Mouse (Mus musculus) cerebellum, adult 2 months (tissue): ENCODE measurements around the gene Ptges3. TPM values are rescaled to one million over a fixed set of nuclear protein-coding genes. Genes with fewer than 3 reads are reported as not detected.
A peak's percentile ranks its signal among the peaks of the same experiment; 100 is the strongest.

Experiments used
- DNase-seq, 2 experiments: peaks; one replicate each; pipeline ENCODE4 v3.0.0; 2021
- H3K27ac ChIP-seq: fragments of 200-500 bp; 2 replicates; pipeline ENCODE4 v1.5.1; 2012; ENCODE audit warnings: low read length, control low read depth, inconsistent platforms; ENCODE audit not compliant: insufficient read depth
- H3K27me3 ChIP-seq: fragments of 200-500 bp; 2 replicates; pipeline ENCODE4 v1.6.1; 2012; ENCODE audit warnings: inconsistent platforms, mild to moderate bottlenecking, low read length, moderate library complexity; ENCODE audit not compliant: control insufficient read depth, insufficient read depth
- H3K4me1 ChIP-seq: fragments of 200-500 bp; 2 replicates; pipeline ENCODE4 v1.6.1; 2011; ENCODE audit warnings: low read length; ENCODE audit not compliant: control insufficient read depth, insufficient read depth
- H3K4me3 ChIP-seq: fragments of 200-500 bp; replicated peaks from 2 replicates; pipeline ENCODE3; 2011; ENCODE audit warnings: mild to moderate bottlenecking, low read depth, low read length, control low read depth; ENCODE audit not compliant: insufficient read depth
- CTCF ChIP-seq: fragments of 200-500 bp; IDR thresholded peaks from 2 replicates; pipeline ENCODE4 v1.5.1; 2011; ENCODE audit warnings: low read depth, mild to moderate bottlenecking, control low read depth, low read length, moderate library complexity, borderline replicate concordance; ENCODE audit not compliant: insufficient read depth
- POLR2A ChIP-seq: fragments of 200-500 bp; IDR thresholded peaks from 2 replicates; pipeline ENCODE4 v1.6.1; 2011; ENCODE audit warnings: low read length, control low read depth, borderline replicate concordance; ENCODE audit not compliant: insufficient read depth
- WGBS: fragments of 180-500 bp; shearing (Covaris S2); methylation state at CpG from one replicate; pipeline ENCODE4 v1.1.7; 2018; 5-methylcytosine and 5-hydroxymethylcytosine counted together
- polyA plus RNA-seq: library from polyadenylated mRNA; depleted of rRNA; stranded (reverse); fragments of >200 nt; gene quantifications from 2 replicates; pipeline ENCODE4 v1.2.3, GENCODE M21; 2012

Gene Ptges3
- polyA plus RNA-seq, 1 experiment, result 75.5 TPM

DNA sequence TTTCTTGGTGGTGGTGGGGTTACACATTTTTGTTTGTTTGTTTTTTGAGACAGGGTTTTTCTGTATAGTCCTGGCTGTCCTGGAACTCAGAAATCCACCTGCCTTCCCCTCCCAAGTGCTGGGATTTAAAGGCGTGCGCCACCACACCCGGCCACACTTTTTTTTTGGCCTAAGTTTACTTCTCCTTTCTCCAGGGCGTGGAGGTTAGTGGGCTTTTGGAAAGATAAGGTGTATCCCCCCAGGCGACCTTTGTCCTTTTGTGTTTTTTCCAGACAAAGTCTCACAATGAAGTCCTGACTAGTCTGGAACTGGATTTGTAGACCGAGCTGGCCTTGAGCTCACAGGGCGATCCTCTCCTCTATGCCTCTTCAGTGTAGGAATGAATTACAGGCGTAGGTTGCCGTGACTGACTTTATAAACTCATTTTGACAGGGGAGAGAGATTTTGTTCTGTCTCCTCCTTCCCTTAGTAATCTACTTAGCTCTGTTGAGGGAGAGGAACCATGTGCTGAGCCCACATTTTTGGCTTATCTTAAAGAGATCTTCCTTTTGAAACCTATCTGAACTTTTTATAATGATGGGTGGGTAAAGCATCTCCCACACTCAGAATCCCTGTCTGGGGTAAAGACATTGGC lies 36.4 kb downstream of the Ptges3 start:
- peaks cover 7% of the 10 kb centered on the region for H3K4me1 ChIP-seq
- no peak for DNase-seq
- no peaks in the 10 kb centered on the region for H3K27me3 ChIP-seq
- TF ChIP-seq CTCF (no peak), POLR2A (no peak)
- no peak overlapping the region for H3K4me3 ChIP-seq
- no peak overlapping the region for H3K27ac ChIP-seq
- WGBS, result 54% methylated on average over 9 of the region's 9 CpGs

GRCm38 (mm10) chr10:128096313-128096692 lies 37.5 kb downstream of the Ptges3 start:
- WGBS, result 24% methylated on average over 4 of the region's 4 CpGs
- TF ChIP-seq POLR2A (no peak), CTCF (no peak)

DNA sequence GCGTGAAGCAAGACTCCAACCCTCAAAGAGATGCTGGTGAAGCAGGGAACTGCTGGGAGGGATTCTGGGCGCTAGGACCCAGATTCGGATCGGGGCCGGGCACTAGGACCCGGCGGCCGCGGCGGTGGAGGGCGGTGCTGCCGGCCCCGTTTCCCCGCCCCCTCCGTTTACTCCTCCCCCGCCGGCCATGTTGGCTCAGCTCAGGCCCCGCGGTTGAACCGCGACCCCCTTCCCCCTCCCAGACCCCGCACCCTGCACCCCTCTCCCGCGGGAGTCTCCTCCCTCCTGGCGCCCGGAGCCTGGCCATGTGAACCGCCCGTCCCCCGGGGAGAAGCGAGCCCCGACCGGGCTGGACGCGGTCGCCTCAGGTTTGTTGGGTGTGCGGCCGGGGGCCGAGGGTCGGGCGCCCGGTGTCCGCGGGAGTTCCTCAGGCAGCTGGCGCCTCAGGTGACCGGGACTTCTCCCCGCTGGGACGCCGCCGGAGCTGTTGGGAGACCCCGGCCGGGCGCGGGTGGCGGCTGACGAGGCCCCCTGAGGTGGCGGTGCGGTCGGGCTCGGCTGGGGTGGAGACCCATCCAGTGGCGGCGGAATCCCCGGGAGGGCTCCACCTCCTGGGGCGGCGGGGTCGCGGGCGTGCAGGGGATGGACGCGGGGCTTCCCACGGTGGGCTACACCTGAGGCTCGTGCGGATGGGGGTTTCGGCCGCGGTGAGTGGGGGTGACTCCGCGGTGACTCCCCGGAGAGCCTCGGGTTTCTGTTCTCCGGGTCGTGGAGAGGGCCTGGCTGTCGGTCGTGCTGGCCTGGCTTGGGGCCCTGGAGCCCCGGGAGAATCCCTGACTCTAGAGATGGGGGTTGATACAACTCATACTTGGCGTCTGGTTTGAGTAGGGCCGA lies 38.2 kb downstream of the Ptges3 start:
- Histone ChIP-seq H3K4me1 (peaks cover 7% of the 10 kb centered on the region), H3K27ac (peak overlapping the region; percentile 75), H3K4me3 (peak overlapping the region; percentile 98), H3K27me3 (no peaks in the 10 kb centered on the region)
- DNase-seq, result peak; percentile 81 to 85
- TF ChIP-seq POLR2A (no peak), CTCF (no peak)
- WGBS, result under 1% methylated on average over 85 of the region's 86 CpGs

More at GRCm38 (mm10) chr10:128096313-128096692, 37.5 kb downstream of the Ptges3 start:
- H3K4me1 ChIP-seq, result peaks cover 7% of the 10 kb centered on the region
- no peak for DNase-seq
- no peaks in the 10 kb centered on the region for H3K27me3 ChIP-seq
- H3K4me3 ChIP-seq, result peak overlapping the region; percentile 98
- no peak overlapping the region for H3K27ac ChIP-seq

DNA sequence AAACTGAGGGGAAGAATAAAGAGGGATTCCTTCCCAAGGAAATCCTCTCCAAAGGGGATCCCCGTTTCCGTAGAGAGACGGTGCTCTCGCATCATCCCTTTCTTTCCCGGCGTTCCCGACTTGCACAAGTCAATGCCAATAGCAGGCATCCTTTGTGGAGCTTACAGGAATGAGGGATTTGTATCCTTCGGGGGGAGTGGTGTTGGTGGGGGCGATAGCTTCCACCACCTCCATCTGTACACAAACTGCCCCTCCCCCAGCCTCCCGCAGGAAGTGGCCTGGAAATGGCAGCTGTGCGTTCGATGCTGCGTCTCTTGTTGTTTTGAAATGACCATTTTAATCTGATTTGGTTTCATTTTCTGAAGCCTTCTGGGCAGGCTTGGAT lies 38.8 kb downstream of the Ptges3 start:
- Histone ChIP-seq H3K4me3 (peak overlapping the region; percentile 98), H3K27me3 (no peaks in the 10 kb centered on the region), H3K4me1 (peaks cover 7% of the 10 kb centered on the region), H3K27ac (peak overlapping the region; percentile 75)
- 0% methylated on average over 13 of the region's 13 CpGs for whole genome bisulfite sequencing
- TF ChIP-seq POLR2A (no peak), CTCF (no peak)
- peak; percentile 61 to 66 for DNase-seq

- Histone ChIP-seq H3K4me3 (no peak overlapping the region), H3K27me3 (no peaks in the 10 kb centered on the region), H3K4me1 (no peaks in the 10 kb centered on the region; the same call in 1 of the 2 replicates), H3K27ac (peak overlapping the region; percentile 49; the same call in 1 of the 2 replicates)
- DNase-seq, result peak in 1 of 2 experiments; percentile 34
- 70% methylated on average over 4 of the region's 4 CpGs for WGBS
- TF ChIP-seq CTCF, result no peak
- no peak for TF ChIP-seq POLR2A
These were observed 51.5 kb downstream of the Ptges3 start for GRCm38 (mm10) chr10:128110103-128110761.

DNA sequence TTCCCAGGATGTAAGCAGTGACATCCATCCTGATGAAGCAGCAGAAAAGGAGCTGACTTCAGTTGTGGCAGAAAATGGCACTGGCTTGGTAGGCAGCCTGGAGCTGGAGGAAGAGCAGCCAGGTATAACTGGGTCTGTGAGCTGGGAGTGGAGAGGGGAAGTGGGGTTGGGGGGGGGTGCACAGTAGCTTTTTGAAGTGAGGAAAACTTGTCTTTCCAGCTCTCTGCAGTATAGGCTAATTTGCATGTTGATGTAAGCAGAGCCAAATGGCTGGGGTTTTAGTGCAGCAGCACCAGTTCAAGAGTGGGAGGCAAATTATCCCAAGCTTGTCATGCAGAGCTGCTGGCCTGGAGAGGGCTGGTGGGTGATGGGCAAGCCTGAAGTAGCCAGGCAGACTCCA lies 52.5 kb downstream of the Ptges3 start:
- H3K27me3 ChIP-seq, result no peaks in the 10 kb centered on the region
- no peak overlapping the region for H3K4me3 ChIP-seq
- H3K27ac ChIP-seq, result no peak overlapping the region
- DNase-seq, result no peak
- TF ChIP-seq CTCF, result no peak
- no peak for TF ChIP-seq POLR2A
- no peaks in the 10 kb centered on the region; the same call in 1 of the 2 replicates for H3K4me1 ChIP-seq

GRCm38 (mm10) chr10:128123833-128124232 lies 65.1 kb downstream of the Ptges3 start:
- Histone ChIP-seq H3K4me1 (no peaks in the 10 kb centered on the region), H3K27ac (no peak overlapping the region), H3K4me3 (no peak overlapping the region), H3K27me3 (no peaks in the 10 kb centered on the region)
- TF ChIP-seq CTCF, result no peak
- no peak for TF ChIP-seq POLR2A
- WGBS, result 94% methylated on average over 7 of the region's 7 CpGs
- DNase-seq, result no peak
